In genomic region chr12:77807674-77808073, GRCm38 (mm10) we compare ENCODE assay signal across 16 mouse cellular contexts.
"Had no signal": no experiment of that assay in that cellular context is flagged by ENCODE, and none has a peak within 500 bp of the region (broad histone marks: within the 10 kb centered on the region; RNA-seq: fewer than 3 reads in every experiment).

No protein-coding gene starts in this region.

- DNase-seq: lung, adult 18-20 months; lung, embryonic 14.5 days; lung, postnatal 10 days; lung, postnatal 36 days; right cerebral cortex, postnatal 14 days; thymus, adult 2 months; thymus, postnatal 25 days; thymus, postnatal 4 days had no signal

- H3K4me3 ChIP-seq: megakaryocyte, embryonic 14.5 days; midbrain, embryonic 13.5 days; midbrain, embryonic 15.5 days; neural tube, embryonic 12.5 days; stomach, embryonic 15.5 days had no signal

- H3K9me3 ChIP-seq: megakaryocyte, embryonic 14.5 days; midbrain, embryonic 13.5 days; midbrain, embryonic 15.5 days; neural tube, embryonic 12.5 days; stomach, embryonic 15.5 days had no signal

- H3K4me2 ChIP-seq: lung, embryonic 14.5 days; midbrain, embryonic 11.5 days; midbrain, embryonic 13.5 days; midbrain, embryonic 15.5 days; neural tube, embryonic 12.5 days; stomach, embryonic 15.5 days had no signal

- H3K36me3 ChIP-seq: midbrain, embryonic 13.5 days; midbrain, embryonic 15.5 days; neural tube, embryonic 12.5 days; stomach, embryonic 15.5 days had no signal

- H3K9ac ChIP-seq: lung, embryonic 14.5 days; midbrain, embryonic 13.5 days; midbrain, embryonic 15.5 days; neural tube, embryonic 12.5 days; stomach, embryonic 15.5 days had no signal

- ATAC-seq: midbrain, embryonic 13.5 days; midbrain, embryonic 15.5 days had no signal

- H3K4me1 ChIP-seq: megakaryocyte, embryonic 14.5 days; midbrain, embryonic 13.5 days; midbrain, embryonic 15.5 days; neural tube, embryonic 12.5 days; stomach, embryonic 15.5 days had no signal

- H3K27me3 ChIP-seq: megakaryocyte, embryonic 14.5 days; midbrain, embryonic 13.5 days; midbrain, embryonic 15.5 days; neural tube, embryonic 12.5 days; stomach, embryonic 15.5 days had no signal

- H3K27ac ChIP-seq: macrophage; midbrain, embryonic 13.5 days; midbrain, embryonic 15.5 days; neural tube, embryonic 12.5 days; stomach, embryonic 15.5 days; stomach, postnatal 0 days had no signal
